Mouse (Mus musculus) liver, embryonic 16.5 days (tissue): ENCODE data around the gene Ryr2. TPM values are rescaled to one million over a fixed set of nuclear protein-coding genes. Genes with fewer than 3 reads are reported as not detected.

ENCODE experiments used
- ATAC-seq: fragments of 200-750 bp; cut with Nextera tagmentation; 2 replicates; pipeline ENCODE4 v1.8.0; 2017; ENCODE audit warnings: low read depth, mild to moderate bottlenecking, moderate number of reproducible peaks, moderate library complexity
- H3K27ac ChIP-seq: fragments of 300-500 bp; sonication (generic); 2 replicates; pipeline ENCODE4 v1.5.1; 2014; ENCODE audit warnings: mild to moderate bottlenecking, low read length
- H3K27me3 ChIP-seq: fragments of 300-500 bp; sonication (generic); 2 replicates; pipeline ENCODE4 v1.6.1; 2014; ENCODE audit warnings: low read depth, low read length, mixed read lengths; ENCODE audit not compliant: control insufficient read depth, insufficient read depth
- H3K36me3 ChIP-seq: fragments of 300-500 bp; sonication (generic); 2 replicates; pipeline ENCODE4 v1.6.1; 2014; ENCODE audit warnings: mild to moderate bottlenecking; ENCODE audit not compliant: control insufficient read depth, insufficient read depth
- H3K4me1 ChIP-seq: fragments of 300-500 bp; sonication (generic); 2 replicates; pipeline ENCODE4 v1.6.1; 2014; ENCODE audit warnings: low read depth, low read length, mixed read lengths; ENCODE audit not compliant: control insufficient read depth
- H3K4me2 ChIP-seq: fragments of 300-500 bp; sonication (generic); 2 replicates; pipeline ENCODE4 v1.6.1; 2014; ENCODE audit warnings: low read depth, low read length, mixed read lengths
- H3K4me3 ChIP-seq: fragments of 300-500 bp; sonication (generic); 2 replicates; pipeline ENCODE4 v1.5.1; 2014; ENCODE audit warnings: low read depth, mild to moderate bottlenecking, low read length
- H3K9ac ChIP-seq: fragments of 300-500 bp; sonication (generic); 2 replicates; pipeline ENCODE4 v1.6.1; 2014; ENCODE audit warnings: low read depth, low read length
- H3K9me3 ChIP-seq: fragments of 300-500 bp; sonication (generic); replicated peaks from 2 replicates; pipeline ENCODE4 v1.6.1; 2016; ENCODE audit warnings: low read length; ENCODE audit not compliant: control insufficient read depth
- WGBS: fragments of 180-500 bp; shearing (Covaris S2); extraction: QIAGEN DNeasy Blood & Tissue Kit; methylation state at CpG from one replicate; pipeline ENCODE4 v1.1.7; 2014; ENCODE audit not compliant: insufficient replicate concordance; 5-methylcytosine and 5-hydroxymethylcytosine counted together
- polyA plus RNA-seq: library from polyadenylated mRNA; unstranded; fragments of >200 nt; fragmentation: Nextera tagmentation; extraction: Ambion mirVana; gene quantifications from 2 replicates; pipeline ENCODE4 v1.2.1, GENCODE M21; 2015

Ryr2 gene
- polyA plus RNA-seq, 1 experiment from 2014 or later = 0.24 TPM

DNA sequence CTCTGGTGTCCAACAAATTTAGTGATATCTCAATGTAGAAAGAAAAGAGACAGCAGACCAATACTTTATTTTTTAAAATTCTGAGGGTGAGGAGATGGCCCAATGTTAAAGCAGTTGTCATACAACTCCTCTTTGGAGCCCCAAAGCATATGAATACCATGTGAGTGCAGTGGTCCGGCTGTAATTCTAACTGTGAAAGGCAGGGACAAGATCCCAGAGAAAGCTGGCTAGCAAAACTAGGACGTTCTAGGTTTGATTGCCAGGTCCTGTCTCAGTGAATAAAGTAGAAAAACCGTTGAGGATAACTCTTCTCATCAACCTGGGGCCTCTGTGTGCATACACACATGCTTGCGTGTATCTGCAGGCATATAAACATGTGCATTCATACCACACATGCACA, 106.9 kb downstream of the Ryr2 start:
- H3K27ac ChIP-seq = no peak overlapping the region
- H3K27me3 ChIP-seq = no peaks in the 10 kb centered on the region
- no peak overlapping the region for H3K4me2 ChIP-seq
- no peak overlapping the region for H3K4me3 ChIP-seq
- 42% methylated on average over 4 of the region's 4 CpGs for WGBS
- ATAC-seq = no peak
- no peaks in the 10 kb centered on the region for H3K9me3 ChIP-seq
- H3K36me3 ChIP-seq = no peaks in the 10 kb centered on the region
- no peaks in the 10 kb centered on the region for H3K4me1 ChIP-seq
- no peak overlapping the region for H3K9ac ChIP-seq

DNA sequence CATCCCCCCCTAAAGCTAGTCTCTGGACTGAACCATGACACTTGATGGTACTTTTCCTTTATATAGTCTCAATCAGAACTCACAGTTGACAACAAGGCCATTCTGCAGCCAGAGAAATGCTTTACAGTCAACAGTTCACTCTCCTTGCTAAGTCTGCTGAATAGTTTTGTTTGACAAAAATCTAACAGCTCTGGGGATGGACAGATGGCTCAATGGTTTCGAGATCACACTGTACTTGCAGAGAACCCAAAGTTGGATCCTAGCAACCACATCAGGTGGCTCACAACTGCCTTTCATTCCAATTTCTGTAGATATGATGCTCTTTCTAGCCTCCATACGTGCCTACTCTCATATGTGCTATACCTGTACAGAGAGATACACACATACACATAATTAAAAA, 109.4 kb downstream of the Ryr2 start:
- no peak for ATAC-seq
- Histone ChIP-seq H3K4me1 (no peaks in the 10 kb centered on the region), H3K9ac (no peak overlapping the region), H3K36me3 (no peaks in the 10 kb centered on the region), H3K27me3 (no peaks in the 10 kb centered on the region), H3K4me2 (no peak overlapping the region), H3K9me3 (no peaks in the 10 kb centered on the region), H3K4me3 (no peak overlapping the region), H3K27ac (no peak overlapping the region)
- WGBS = 50% methylated on average over 2 of the region's 2 CpGs

DNA sequence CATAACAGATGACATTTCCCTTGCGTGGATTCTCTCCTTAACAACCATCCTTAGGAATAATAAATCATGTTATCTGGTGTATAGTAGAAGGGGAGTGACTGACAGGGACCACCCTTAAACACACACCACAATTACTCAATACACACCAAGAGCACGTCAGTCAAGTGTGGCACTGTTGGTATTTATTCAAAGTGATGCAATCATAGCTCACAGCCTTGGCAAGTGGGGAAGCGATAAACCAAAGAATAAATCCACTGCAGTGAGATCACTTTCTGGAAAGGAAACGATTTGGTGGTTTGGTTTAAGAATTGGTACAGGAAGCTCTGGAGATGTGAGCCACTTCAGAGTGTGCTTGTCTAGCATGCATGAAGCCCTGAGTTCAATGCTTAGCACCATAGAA, 119.2 kb downstream of the Ryr2 start:
- no peaks in the 10 kb centered on the region for H3K4me1 ChIP-seq
- no peaks in the 10 kb centered on the region for H3K36me3 ChIP-seq
- H3K9ac ChIP-seq = no peak overlapping the region
- H3K27me3 ChIP-seq = no peaks in the 10 kb centered on the region
- H3K4me2 ChIP-seq = no peak overlapping the region
- no peak for ATAC-seq
- H3K4me3 ChIP-seq = no peak overlapping the region
- 54% methylated on average over 4 of the region's 4 CpGs for WGBS
- H3K9me3 ChIP-seq = no peaks in the 10 kb centered on the region
- no peak overlapping the region for H3K27ac ChIP-seq

DNA sequence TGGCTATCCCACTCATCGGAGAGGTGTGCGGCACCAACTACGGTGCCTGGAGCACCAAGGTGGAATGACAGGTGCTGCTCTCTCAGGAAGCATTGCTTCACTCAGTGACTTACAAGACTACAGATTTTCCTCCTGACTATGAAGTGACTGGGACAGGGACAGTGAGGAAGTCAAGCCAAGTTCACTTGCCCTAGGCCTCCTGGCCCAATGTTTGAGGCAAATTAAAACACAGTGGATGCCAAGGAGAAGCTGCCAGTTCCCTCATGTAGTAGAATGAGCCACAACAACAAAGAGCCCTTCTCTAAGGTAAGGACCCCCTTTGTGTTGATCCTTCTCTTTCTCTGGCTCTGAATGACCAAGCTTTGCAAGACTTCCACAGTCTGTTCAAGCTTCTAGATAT, 121.7 kb downstream of the Ryr2 start:
- H3K9ac ChIP-seq = no peak overlapping the region
- H3K4me1 ChIP-seq = no peaks in the 10 kb centered on the region
- no peaks in the 10 kb centered on the region for H3K27me3 ChIP-seq
- no peak for ATAC-seq
- no peaks in the 10 kb centered on the region for H3K36me3 ChIP-seq
- no peak overlapping the region for H3K4me2 ChIP-seq
- 86% methylated on average over 3 of the region's 3 CpGs for WGBS
- no peak overlapping the region for H3K27ac ChIP-seq
- no peaks in the 10 kb centered on the region for H3K9me3 ChIP-seq
- H3K4me3 ChIP-seq = no peak overlapping the region

- H3K27ac ChIP-seq = no peak overlapping the region
- H3K36me3 ChIP-seq = no peaks in the 10 kb centered on the region
- no peaks in the 10 kb centered on the region for H3K27me3 ChIP-seq
- ATAC-seq = no peak
- H3K4me2 ChIP-seq = no peak overlapping the region
- no peak overlapping the region for H3K4me3 ChIP-seq
- H3K4me1 ChIP-seq = no peaks in the 10 kb centered on the region
- no peaks in the 10 kb centered on the region for H3K9me3 ChIP-seq
- no peak overlapping the region for H3K9ac ChIP-seq
Observed at GRCm38 (mm10) chr13:11978997-11979396, 127.7 kb downstream of the Ryr2 start.

- 48% methylated on average over 2 of the region's 2 CpGs for WGBS
Observed at GRCm38 (mm10) chr13:11978359-11978758, 128.4 kb downstream of the Ryr2 start.

GRCm38 (mm10) chr13:11977606-11978005, 129.1 kb downstream of the Ryr2 start:
- Histone ChIP-seq H3K9me3 (no peaks in the 10 kb centered on the region), H3K4me2 (no peak overlapping the region), H3K4me3 (no peak overlapping the region), H3K27ac (no peak overlapping the region), H3K27me3 (no peaks in the 10 kb centered on the region), H3K4me1 (no peaks in the 10 kb centered on the region), H3K9ac (no peak overlapping the region), H3K36me3 (no peaks in the 10 kb centered on the region)
- WGBS = 57% methylated on average over 4 of the region's 4 CpGs
- no peak for ATAC-seq

More at GRCm38 (mm10) chr13:11978359-11978758, 128.4 kb downstream of the Ryr2 start:
- Histone ChIP-seq H3K4me1 (no peaks in the 10 kb centered on the region), H3K4me2 (no peak overlapping the region), H3K9ac (no peak overlapping the region), H3K27ac (no peak overlapping the region), H3K36me3 (no peaks in the 10 kb centered on the region), H3K27me3 (no peaks in the 10 kb centered on the region), H3K9me3 (no peaks in the 10 kb centered on the region), H3K4me3 (no peak overlapping the region)
- no peak for ATAC-seq

DNA sequence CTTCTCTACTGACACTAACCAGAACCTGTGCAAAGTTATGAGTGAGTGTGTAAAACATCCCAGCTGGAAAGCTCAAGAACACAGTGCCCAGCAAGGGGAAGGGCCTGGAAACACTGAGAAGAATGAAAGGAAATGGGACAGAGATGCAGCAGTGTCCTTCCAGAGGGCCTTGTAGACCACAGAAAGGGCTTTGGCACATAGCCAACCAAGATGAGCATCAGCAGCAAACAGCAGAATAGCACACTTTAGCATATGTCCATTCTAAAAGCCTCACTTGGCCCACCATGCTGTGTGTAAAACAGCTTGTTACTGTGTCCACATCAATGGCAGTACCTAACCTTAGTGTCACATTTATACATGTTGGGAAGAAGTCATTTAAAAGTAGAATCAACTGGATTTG, 142.4 kb downstream of the Ryr2 start:
- ATAC-seq = no peak
- no peak overlapping the region for H3K4me3 ChIP-seq
- H3K9me3 ChIP-seq = no peaks in the 10 kb centered on the region
- H3K27me3 ChIP-seq = no peaks in the 10 kb centered on the region
- no peak overlapping the region for H3K4me2 ChIP-seq
- H3K27ac ChIP-seq = no peak overlapping the region
- no peaks in the 10 kb centered on the region for H3K4me1 ChIP-seq
- H3K36me3 ChIP-seq = no peaks in the 10 kb centered on the region
- H3K9ac ChIP-seq = no peak overlapping the region

GRCm38 (mm10) chr13:11959488-11960174, 147.1 kb downstream of the Ryr2 start:
- H3K9ac ChIP-seq = no peak overlapping the region
- H3K36me3 ChIP-seq = no peaks in the 10 kb centered on the region
- no peak overlapping the region for H3K4me2 ChIP-seq
- H3K27ac ChIP-seq = no peak overlapping the region
- no peak overlapping the region for H3K4me3 ChIP-seq
- no peak; the same call in 1 of the 2 replicates for ATAC-seq
- H3K4me1 ChIP-seq = no peaks in the 10 kb centered on the region
- H3K27me3 ChIP-seq = no peaks in the 10 kb centered on the region
- H3K9me3 ChIP-seq = no peaks in the 10 kb centered on the region
